Mouse (Mus musculus): ENCODE measurements around the gene Cpsf2. TPM values are rescaled to one million over a fixed set of nuclear protein-coding genes. Genes with fewer than 3 reads are reported as not detected.
A peak's percentile ranks its signal among the peaks of the same experiment; 100 is the strongest.

The Cpsf2 gene
- polyA plus RNA-seq, 1 experiment from 2014 or later, result 29.0 TPM

GRCm38 (mm10) chr12:101994576-101995467 lies 19.0 kb downstream of the Cpsf2 start:
- no peaks in the 10 kb centered on the region for H3K9me3 ChIP-seq (ENCODE audit: control insufficient read depth, low read depth, low read length)
- H3K36me3 ChIP-seq (ENCODE audit: control insufficient read depth, insufficient read depth, low read length), result peaks cover 72% of the 10 kb centered on the region
- no peaks in the 10 kb centered on the region for H3K27me3 ChIP-seq (ENCODE audit: control insufficient read depth, insufficient read depth, low read length)
- H3K27ac ChIP-seq (ENCODE audit: low read length), result no peak overlapping the region
- no peak overlapping the region for H3K9ac ChIP-seq (replicated peaks; ENCODE audit: low read depth, low read length)
- WGBS, result 91% methylated on average over 8 of the region's 8 CpGs
- no peak overlapping the region for H3K4me2 ChIP-seq (replicated peaks; ENCODE audit: low read depth, low read length)
- no peak for ATAC-seq (ENCODE audit: insufficient number of reproducible peaks, insufficient read depth, low FRiP score, low read depth)
- no peak overlapping the region for H3K4me3 ChIP-seq (ENCODE audit: low read depth, low read length)
- H3K4me1 ChIP-seq (ENCODE audit: control insufficient read depth, insufficient read depth, low read length), result no peaks in the 10 kb centered on the region

GRCm38 (mm10) chr12:101998929-101999328 lies 23.1 kb downstream of the Cpsf2 start:
- 78% methylated on average over 5 of the region's 5 CpGs for WGBS
- no peak overlapping the region for H3K4me2 ChIP-seq (replicated peaks; ENCODE audit: low read depth, low read length)
- no peaks in the 10 kb centered on the region for H3K9me3 ChIP-seq (ENCODE audit: control insufficient read depth, low read depth, low read length)
- H3K27me3 ChIP-seq (ENCODE audit: control insufficient read depth, insufficient read depth, low read length), result no peaks in the 10 kb centered on the region
- no peak for ATAC-seq (ENCODE audit: insufficient number of reproducible peaks, insufficient read depth, low FRiP score, low read depth)
- no peak overlapping the region for H3K27ac ChIP-seq (ENCODE audit: low read length)
- no peaks in the 10 kb centered on the region for H3K4me1 ChIP-seq (ENCODE audit: control insufficient read depth, insufficient read depth, low read length)
- no peak overlapping the region for H3K9ac ChIP-seq (replicated peaks; ENCODE audit: low read depth, low read length)
- peaks cover 68% of the 10 kb centered on the region for H3K36me3 ChIP-seq (ENCODE audit: control insufficient read depth, insufficient read depth, low read length)
- H3K4me3 ChIP-seq (ENCODE audit: low read depth, low read length), result no peak overlapping the region

GRCm38 (mm10) chr12:102000785-102001184 lies 25.0 kb downstream of the Cpsf2 start:
- Histone ChIP-seq H3K4me3 (ENCODE audit: low read depth, low read length) (no peak overlapping the region), H3K27ac (ENCODE audit: low read length) (no peak overlapping the region), H3K27me3 (ENCODE audit: control insufficient read depth, insufficient read depth, low read length) (no peaks in the 10 kb centered on the region), H3K9me3 (ENCODE audit: control insufficient read depth, low read depth, low read length) (no peaks in the 10 kb centered on the region), H3K9ac (replicated peaks; ENCODE audit: low read depth, low read length) (no peak overlapping the region), H3K4me1 (ENCODE audit: control insufficient read depth, insufficient read depth, low read length) (no peaks in the 10 kb centered on the region), H3K36me3 (ENCODE audit: control insufficient read depth, insufficient read depth, low read length) (peaks cover 69% of the 10 kb centered on the region), H3K4me2 (replicated peaks; ENCODE audit: low read depth, low read length) (no peak overlapping the region)
- no peak for ATAC-seq (ENCODE audit: insufficient number of reproducible peaks, insufficient read depth, low FRiP score, low read depth)
- WGBS, result 92% methylated on average over 11 of the region's 11 CpGs

GRCm38 (mm10) chr12:102008111-102008977 lies 32.6 kb downstream of the Cpsf2 start:
- no peaks in the 10 kb centered on the region for H3K4me1 ChIP-seq (ENCODE audit: control insufficient read depth, insufficient read depth, low read length)
- no peak overlapping the region for H3K27ac ChIP-seq (ENCODE audit: low read length)
- ATAC-seq (ENCODE audit: insufficient number of reproducible peaks, insufficient read depth, low FRiP score, low read depth), result no peak
- WGBS, result 89% methylated on average over 16 of the region's 16 CpGs
- peaks cover 17% of the 10 kb centered on the region for H3K36me3 ChIP-seq (ENCODE audit: control insufficient read depth, insufficient read depth, low read length)
- H3K9ac ChIP-seq (replicated peaks; ENCODE audit: low read depth, low read length), result no peak overlapping the region
- no peaks in the 10 kb centered on the region for H3K27me3 ChIP-seq (ENCODE audit: control insufficient read depth, insufficient read depth, low read length)
- no peak overlapping the region for H3K4me2 ChIP-seq (replicated peaks; ENCODE audit: low read depth, low read length)
- no peaks in the 10 kb centered on the region for H3K9me3 ChIP-seq (ENCODE audit: control insufficient read depth, low read depth, low read length)
- H3K4me3 ChIP-seq (ENCODE audit: low read depth, low read length), result no peak overlapping the region

- Histone ChIP-seq H3K4me3 (ENCODE audit: low read depth, low read length) (no peak overlapping the region), H3K27me3 (ENCODE audit: control insufficient read depth, insufficient read depth, low read length) (no peaks in the 10 kb centered on the region), H3K36me3 (ENCODE audit: control insufficient read depth, insufficient read depth, low read length) (peaks cover 9% of the 10 kb centered on the region), H3K4me1 (ENCODE audit: control insufficient read depth, insufficient read depth, low read length) (no peaks in the 10 kb centered on the region), H3K9ac (replicated peaks; ENCODE audit: low read depth, low read length) (no peak overlapping the region), H3K9me3 (ENCODE audit: control insufficient read depth, low read depth, low read length) (no peaks in the 10 kb centered on the region), H3K27ac (ENCODE audit: low read length) (no peak overlapping the region), H3K4me2 (replicated peaks; ENCODE audit: low read depth, low read length) (no peak overlapping the region)
- 85% methylated on average over 6 of the region's 6 CpGs for WGBS
- no peak for ATAC-seq (ENCODE audit: insufficient number of reproducible peaks, insufficient read depth, low FRiP score, low read depth)
Measured at GRCm38 (mm10) chr12:102009551-102009950, 33.8 kb downstream of the Cpsf2 start.

- peak; percentile 23; the same call in 1 of the 2 replicates for ATAC-seq (ENCODE audit: insufficient number of reproducible peaks, insufficient read depth, low FRiP score, low read depth)
- H3K9ac ChIP-seq (replicated peaks; ENCODE audit: low read depth, low read length), result no peak overlapping the region
- no peaks in the 10 kb centered on the region for H3K4me1 ChIP-seq (ENCODE audit: control insufficient read depth, insufficient read depth, low read length)
- H3K4me2 ChIP-seq (replicated peaks; ENCODE audit: low read depth, low read length), result no peak overlapping the region
- WGBS, result 26% methylated on average over 5 of the region's 5 CpGs
- H3K9me3 ChIP-seq (ENCODE audit: control insufficient read depth, low read depth, low read length), result no peaks in the 10 kb centered on the region
- no peaks in the 10 kb centered on the region for H3K27me3 ChIP-seq (ENCODE audit: control insufficient read depth, insufficient read depth, low read length)
- H3K36me3 ChIP-seq (ENCODE audit: control insufficient read depth, insufficient read depth, low read length), result no peaks in the 10 kb centered on the region
- no peak overlapping the region for H3K27ac ChIP-seq (ENCODE audit: low read length)
- H3K4me3 ChIP-seq (ENCODE audit: low read depth, low read length), result no peak overlapping the region
Measured at GRCm38 (mm10) chr12:102014411-102014810, 38.6 kb downstream of the Cpsf2 start.

GRCm38 (mm10) chr12:102015127-102015526 lies 39.3 kb downstream of the Cpsf2 start:
- 89% methylated on average over 6 of the region's 6 CpGs for WGBS
- H3K9me3 ChIP-seq (ENCODE audit: control insufficient read depth, low read depth, low read length), result no peaks in the 10 kb centered on the region
- no peak overlapping the region for H3K4me3 ChIP-seq (ENCODE audit: low read depth, low read length)
- H3K4me1 ChIP-seq (ENCODE audit: control insufficient read depth, insufficient read depth, low read length), result no peaks in the 10 kb centered on the region
- ATAC-seq (ENCODE audit: insufficient number of reproducible peaks, insufficient read depth, low FRiP score, low read depth), result no peak
- H3K36me3 ChIP-seq (ENCODE audit: control insufficient read depth, insufficient read depth, low read length), result no peaks in the 10 kb centered on the region
- no peaks in the 10 kb centered on the region for H3K27me3 ChIP-seq (ENCODE audit: control insufficient read depth, insufficient read depth, low read length)
- no peak overlapping the region for H3K27ac ChIP-seq (ENCODE audit: low read length)
- H3K4me2 ChIP-seq (replicated peaks; ENCODE audit: low read depth, low read length), result no peak overlapping the region
- no peak overlapping the region for H3K9ac ChIP-seq (replicated peaks; ENCODE audit: low read depth, low read length)

- Histone ChIP-seq H3K27ac (ENCODE audit: low read length) (no peak overlapping the region), H3K9me3 (ENCODE audit: control insufficient read depth, low read depth, low read length) (no peaks in the 10 kb centered on the region), H3K9ac (replicated peaks; ENCODE audit: low read depth, low read length) (no peak overlapping the region), H3K4me2 (replicated peaks; ENCODE audit: low read depth, low read length) (no peak overlapping the region), H3K36me3 (ENCODE audit: control insufficient read depth, insufficient read depth, low read length) (no peaks in the 10 kb centered on the region), H3K4me3 (ENCODE audit: low read depth, low read length) (no peak overlapping the region), H3K4me1 (ENCODE audit: control insufficient read depth, insufficient read depth, low read length) (no peaks in the 10 kb centered on the region), H3K27me3 (ENCODE audit: control insufficient read depth, insufficient read depth, low read length) (no peaks in the 10 kb centered on the region)
- ATAC-seq (ENCODE audit: insufficient number of reproducible peaks, insufficient read depth, low FRiP score, low read depth), result no peak
- 81% methylated on average over 6 of the region's 6 CpGs for WGBS
Measured at GRCm38 (mm10) chr12:102021923-102022322, 46.1 kb downstream of the Cpsf2 start.

All from stomach, embryonic 14.5 days (tissue).